8 mouse cellular contexts compared by ENCODE assay signal in genomic region chr2:158159376-158160235, GRCm38 (mm10). TPM values are rescaled to one million over a fixed set of nuclear protein-coding genes. Genes with fewer than 3 reads are reported as not detected.
DNase-seq lines count a peak whose midpoint lies in the region; ATAC-seq and TF ChIP-seq lines count a peak whose summit lies in the region.

No protein-coding gene starts in this region.

- H3K27me3 ChIP-seq in midbrain, postnatal 0 days (ENCODE audit: insufficient read depth, low read length): no peaks in the 10 kb centered on the region

- H3K36me3 ChIP-seq in midbrain, postnatal 0 days (ENCODE audit: insufficient read depth, low read length): no peaks in the 10 kb centered on the region

- TF ChIP-seq CTCF in bone marrow macrophage, adult 2 months (IDR thresholded peaks at IDR 0.05; ENCODE audit: low read depth, low read length): no peak
- TF ChIP-seq CTCF in midbrain, postnatal 0 days (IDR thresholded peaks at IDR 0.05): no peak

- no peaks in the 10 kb centered on the region for H3K9me3 ChIP-seq in midbrain, postnatal 0 days (ENCODE audit: low read length)

- peak; percentile 76 for ATAC-seq in inflammation-experienced regulatory T-cells, adult 6 months
- no peak for ATAC-seq in midbrain, postnatal 0 days (ENCODE audit: low FRiP score)

- H3K4me3 ChIP-seq in bone marrow macrophage, adult 2 months (ENCODE audit: insufficient read depth, low read length): peak overlapping the region; percentile 10; the same call in 1 of the 2 replicates
- H3K4me3 ChIP-seq in midbrain, postnatal 0 days (ENCODE audit: low read depth, low read length): no peak overlapping the region

- no peak for TF ChIP-seq POLR2A in bone marrow macrophage, adult 2 months (IDR thresholded peaks at IDR 0.05; ENCODE audit: borderline replicate concordance, low read depth, low read length)

- H3K27ac ChIP-seq in bone marrow macrophage, adult 2 months (ENCODE audit: insufficient read depth, low read depth, low read length): no peak overlapping the region
- H3K27ac ChIP-seq in midbrain, postnatal 0 days (ENCODE audit: low read depth, low read length): no peak overlapping the region

- WGBS in midbrain, postnatal 0 days: 60% methylated on average over 7 of the region's 7 CpGs

- H3K4me2 ChIP-seq in midbrain, postnatal 0 days (ENCODE audit: low read depth, low read length, poor library complexity, severe bottlenecking): no peak overlapping the region

- peaks cover 37% of the 10 kb centered on the region for H3K4me1 ChIP-seq in bone marrow macrophage, adult 2 months (ENCODE audit: control insufficient read depth, insufficient read depth, low read length)
- H3K4me1 ChIP-seq in midbrain, postnatal 0 days (ENCODE audit: insufficient read depth, low read length): no peaks in the 10 kb centered on the region

- peak; percentile 70 for DNase-seq in CD4-positive helper T cell, adult 2 months (ENCODE audit: low read depth, low spot score)
- DNase-seq in lung, postnatal 25 days (ENCODE audit: low spot score): peak; percentile 68
- no peak for DNase-seq in left cerebral cortex, adult 8-10 months (ENCODE audit: low spot score in 2 of 2)
- no peak for DNase-seq in right cerebral cortex, adult 2 months (ENCODE audit: low spot score in 2 of 2)
- DNase-seq in midbrain, postnatal 0 days (ENCODE audit: low spot score): no peak
- DNase-seq in urinary bladder, adult 18-20 months (ENCODE audit: low spot score in 2 of 2): no peak

- H3K9ac ChIP-seq in midbrain, postnatal 0 days (replicated peaks; ENCODE audit: low read length, poor library complexity, severe bottlenecking): no peak overlapping the region

RNA-seq across cellular contexts. Expression of gene Tgm2, which starts 13.4 kb away (rescaled TPM):
- polyA plus RNA-seq in bone marrow macrophage, adult 2 months (2012; ENCODE audit: insufficient read depth, insufficient read length, missing spikeins): 13.2 and 14.6 TPM in 2 replicates
- polyA plus RNA-seq in inflammation-experienced regulatory T-cells, adult 6 months (2017; shearing (Covaris generic)): 1 to 10 TPM; 1.2 to 2.6 (median 2.1) TPM
- total RNA-seq in left cerebral cortex, adult 8-10 months (2022): 10 to 100 TPM in 3 of 4 experiments, 1 to 10 TPM in 1; 9.3 to 13.7 (median 10.1) TPM
- 13.3 and 16.0 TPM in 2 replicates for total RNA-seq in midbrain, postnatal 0 days (2014; rRNA removed)
- 6.8 and 8.6 TPM in 2 replicates for polyA plus RNA-seq in midbrain, postnatal 0 days (2015; fragmentation: Nextera tagmentation; extraction: Ambion mirVana)

Comparison
In these comparisons a context has a peak if more than half of its experiments do, and no peak if none do; other contexts are left out.
1. DNase-seq: peak in CD4-positive helper T cell, adult 2 months (single experiment) and lung, postnatal 25 days (single experiment); none in left cerebral cortex, adult 8-10 months (0 of 2), right cerebral cortex, adult 2 months (0 of 2), midbrain, postnatal 0 days (single experiment) and urinary bladder, adult 18-20 months (0 of 2).